Mouse (Mus musculus) hindbrain, postnatal 0 days (tissue): Measurements from ENCODE around the gene Mipep. TPM values are rescaled to one million over a fixed set of nuclear protein-coding genes. Genes with fewer than 3 reads are reported as not detected.

Experiments used
- ATAC-seq: fragments of 200-750 bp; cut with Nextera tagmentation; 2 replicates; pipeline ENCODE4 v1.8.0; 2017; ENCODE audit warnings: mild to moderate bottlenecking, moderate TSS enrichment, moderate library complexity
- DNase-seq: peaks from one replicate; pipeline ENCODE4 v3.0.0-alpha.2; 2015; ENCODE audit warnings: low spot score
- H3K27ac ChIP-seq: fragments of 300-500 bp; sonication (generic); 2 replicates; pipeline ENCODE4 v1.5.1; 2014; ENCODE audit warnings: mild to moderate bottlenecking
- H3K27me3 ChIP-seq: fragments of 300-500 bp; sonication (generic); 2 replicates; pipeline ENCODE4 v1.6.1; 2014; ENCODE audit warnings: low read length, mixed read lengths; ENCODE audit not compliant: insufficient read depth
- H3K36me3 ChIP-seq: fragments of 300-500 bp; sonication (generic); 2 replicates; pipeline ENCODE4 v1.6.1; 2014; ENCODE audit warnings: low read length, mixed read lengths; ENCODE audit not compliant: insufficient read depth
- H3K4me1 ChIP-seq: fragments of 300-500 bp; sonication (generic); 2 replicates; pipeline ENCODE4 v1.6.1; 2014; ENCODE audit warnings: antibody characterized with exemption, low read length, mixed read lengths; ENCODE audit not compliant: insufficient read depth
- H3K4me2 ChIP-seq: fragments of 300-500 bp; sonication (generic); 2 replicates; pipeline ENCODE4 v1.6.1; 2014; ENCODE audit warnings: low read depth, mild to moderate bottlenecking, low read length, moderate library complexity, mixed read lengths
- H3K4me3 ChIP-seq: fragments of 300-500 bp; sonication (generic); 2 replicates; pipeline ENCODE4 v1.5.1; 2014; ENCODE audit warnings: low read length
- H3K9ac ChIP-seq: fragments of 300-500 bp; sonication (generic); replicated peaks from 2 replicates; pipeline ENCODE4 v1.6.1; 2014; ENCODE audit warnings: mild to moderate bottlenecking, low read length, moderate library complexity, mixed read lengths
- H3K9me3 ChIP-seq: fragments of 300-500 bp; sonication (generic); 2 replicates; pipeline ENCODE4 v1.6.1; 2016; ENCODE audit warnings: low read length, mixed read lengths
- CTCF ChIP-seq: IDR thresholded peaks from 2 replicates; pipeline ENCODE4 v1.5.1; 2016; ENCODE audit warnings: antibody characterized with exemption, control low read depth, low read depth
- WGBS: fragments of 180-500 bp; shearing (Covaris S2); extraction: QIAGEN DNeasy Blood & Tissue Kit; methylation state at CpG from one replicate; pipeline ENCODE4 v1.1.7; 2014; 5-methylcytosine and 5-hydroxymethylcytosine counted together
- polyA plus RNA-seq: library from polyadenylated mRNA; unstranded; fragments of >200 nt; fragmentation: Nextera tagmentation; extraction: Ambion mirVana; gene quantifications from 2 replicates; pipeline ENCODE4 v1.2.1, GENCODE M21; 2015
- total RNA-seq: library from RNA; depleted of rRNA; stranded (reverse); fragments of >200 nt; gene quantifications from 2 replicates; pipeline ENCODE4 v1.2.3, GENCODE M21; 2014

Mipep gene
- total and polyA plus RNA-seq, 2 experiments from 2014 or later = 17.5 to 31.7 TPM

DNA sequence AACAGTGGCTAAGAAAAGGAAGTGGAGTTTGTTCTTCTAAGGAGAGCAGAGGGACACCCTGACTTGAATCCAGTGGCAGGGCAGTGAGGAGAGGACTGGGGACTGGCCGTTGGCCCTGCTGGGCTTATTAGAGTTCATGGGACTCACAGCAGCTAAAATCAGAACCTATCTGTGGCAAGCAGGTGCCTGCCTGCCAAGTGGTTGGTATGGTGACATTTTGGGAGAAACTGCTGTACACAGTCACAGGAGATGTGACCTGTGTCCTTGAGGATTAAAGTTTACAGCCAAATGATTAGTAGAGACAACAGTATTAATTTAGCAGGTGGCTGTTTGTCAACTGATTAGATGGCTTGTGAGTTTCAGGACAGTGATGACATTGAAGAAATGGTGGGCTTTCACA lies 21.5 kb downstream of the Mipep start:
- no peaks in the 10 kb centered on the region for H3K4me1 ChIP-seq
- ATAC-seq = no peak
- TF ChIP-seq CTCF = no peak

DNA sequence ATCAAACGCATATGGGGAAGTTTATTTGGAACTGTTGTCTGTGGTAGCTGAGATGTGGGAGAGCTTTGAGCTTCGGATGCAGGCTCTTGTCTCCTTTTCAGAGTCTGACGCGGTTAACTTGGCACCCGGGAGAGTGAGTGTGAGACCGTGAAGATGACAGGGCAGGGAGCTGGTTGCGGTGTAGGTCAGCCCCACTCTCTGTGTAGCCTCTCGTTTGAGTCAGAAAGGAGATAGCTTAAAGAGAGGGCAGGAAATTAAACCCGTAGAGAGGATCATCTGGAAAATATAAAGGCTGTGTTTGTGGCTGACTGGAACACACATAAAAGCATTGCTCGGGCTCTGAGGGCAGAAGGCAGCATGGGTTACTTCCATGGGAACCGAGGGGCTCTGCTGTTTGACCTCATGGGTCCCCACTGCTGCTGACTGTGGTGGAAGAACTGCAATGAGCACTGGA lies 22.5 kb downstream of the Mipep start:
- DNase-seq (no peak), ATAC-seq (no peak)
- Histone ChIP-seq H3K27me3 (no peaks in the 10 kb centered on the region), H3K4me1 (no peaks in the 10 kb centered on the region), H3K4me2 (no peak overlapping the region), H3K9me3 (no peaks in the 10 kb centered on the region), H3K27ac (no peak overlapping the region), H3K9ac (no peak overlapping the region), H3K4me3 (no peak overlapping the region), H3K36me3 (peaks cover 5% of the 10 kb centered on the region; the same call in 1 of the 2 replicates)
- no peak for TF ChIP-seq CTCF
- 55% methylated on average over 11 of the region's 11 CpGs for WGBS

More for the DNA sequence above, 21.5 kb downstream of the Mipep start:
- no peak for DNase-seq
- Histone ChIP-seq H3K9ac (no peak overlapping the region), H3K9me3 (no peaks in the 10 kb centered on the region), H3K27me3 (no peaks in the 10 kb centered on the region), H3K36me3 (peaks cover 12% of the 10 kb centered on the region; the same call in 1 of the 2 replicates), H3K4me3 (no peak overlapping the region), H3K27ac (no peak overlapping the region), H3K4me2 (no peak overlapping the region)
- 80% methylated on average over 1 of the region's 1 CpGs for WGBS

DNA sequence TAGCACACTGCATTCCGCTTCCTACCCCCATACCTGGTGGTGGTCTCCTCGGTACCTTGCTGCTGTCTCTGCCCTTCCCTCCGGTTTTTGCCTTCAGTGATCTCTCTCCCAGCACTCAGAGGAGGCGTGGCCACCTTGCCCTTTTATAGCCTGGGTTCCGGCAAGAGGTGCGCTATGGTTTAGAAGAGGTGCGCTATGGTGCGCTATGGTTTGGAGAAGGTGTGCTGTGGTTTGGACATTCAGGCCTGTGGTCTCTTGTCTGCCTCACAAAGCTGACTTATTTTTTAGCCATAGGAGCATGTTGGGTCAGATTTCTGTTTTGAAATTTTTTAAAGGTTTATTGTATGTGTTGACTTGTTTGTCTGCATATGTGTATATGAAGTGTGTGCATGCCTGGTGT lies 25.5 kb downstream of the Mipep start:
- WGBS = 91% methylated on average over 8 of the region's 8 CpGs
- no peak overlapping the region for H3K4me2 ChIP-seq
- no peak overlapping the region for H3K9ac ChIP-seq
- H3K27ac ChIP-seq = no peak overlapping the region
- no peak for TF ChIP-seq CTCF
- no peaks in the 10 kb centered on the region for H3K4me1 ChIP-seq
- DNase-seq (no peak), ATAC-seq (no peak)
- H3K27me3 ChIP-seq = no peaks in the 10 kb centered on the region
- H3K36me3 ChIP-seq = no peaks in the 10 kb centered on the region
- H3K4me3 ChIP-seq = no peak overlapping the region
- H3K9me3 ChIP-seq = no peaks in the 10 kb centered on the region

DNA sequence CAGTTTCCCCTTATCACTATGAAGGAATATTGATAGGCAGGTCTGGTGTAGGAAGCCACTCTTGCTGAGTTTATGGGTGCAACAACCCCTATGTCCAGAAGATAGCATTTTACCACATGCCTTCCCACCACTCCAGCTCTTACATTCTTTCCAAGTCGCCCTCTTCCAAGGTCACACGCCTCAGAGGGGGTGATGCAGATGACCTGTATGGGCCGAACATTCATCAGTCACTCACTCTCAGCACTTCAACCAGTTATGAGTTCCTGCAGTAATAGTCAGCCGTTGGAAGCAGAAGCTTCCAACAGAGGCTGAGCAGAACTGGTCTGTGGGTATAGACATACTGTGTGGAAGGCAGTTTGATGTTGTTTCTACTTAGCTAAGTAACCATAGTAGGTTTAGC lies 27.2 kb downstream of the Mipep start:
- Histone ChIP-seq H3K36me3 (no peaks in the 10 kb centered on the region; the same call in 1 of the 2 replicates), H3K4me1 (no peaks in the 10 kb centered on the region), H3K4me2 (no peak overlapping the region), H3K9ac (no peak overlapping the region), H3K27ac (no peak overlapping the region), H3K27me3 (no peaks in the 10 kb centered on the region), H3K4me3 (no peak overlapping the region), H3K9me3 (no peaks in the 10 kb centered on the region)
- WGBS = 95% methylated on average over 4 of the region's 4 CpGs
- ATAC-seq (no peak), DNase-seq (no peak)
- no peak for TF ChIP-seq CTCF

DNA sequence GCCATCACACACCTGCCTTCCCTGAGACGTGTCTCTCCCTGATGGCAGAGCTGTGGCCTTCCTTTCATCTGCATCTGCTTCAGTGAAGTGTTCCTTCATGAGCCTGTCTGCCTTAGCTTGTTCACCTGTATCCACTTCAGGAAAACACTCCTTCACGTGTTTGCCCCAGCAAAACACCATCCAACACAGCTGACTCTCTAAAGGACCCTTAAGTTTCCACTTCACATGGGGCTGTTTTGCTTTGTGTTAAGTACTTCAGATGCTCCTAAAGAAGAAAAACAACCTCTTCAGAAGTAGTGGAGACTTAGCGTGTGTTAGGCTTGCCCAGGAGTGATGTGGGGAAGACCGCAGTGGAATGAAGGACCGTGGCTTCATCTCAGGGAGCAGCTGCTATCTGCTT lies 30.7 kb downstream of the Mipep start:
- TF ChIP-seq CTCF = no peak
- 92% methylated on average over 5 of the region's 5 CpGs for WGBS
- Histone ChIP-seq H3K9ac (no peak overlapping the region), H3K27me3 (no peaks in the 10 kb centered on the region), H3K36me3 (no peaks in the 10 kb centered on the region; the same call in 1 of the 2 replicates), H3K4me3 (no peak overlapping the region), H3K4me2 (no peak overlapping the region), H3K27ac (no peak overlapping the region), H3K9me3 (no peaks in the 10 kb centered on the region), H3K4me1 (no peaks in the 10 kb centered on the region)
- ATAC-seq (no peak), DNase-seq (no peak)

DNA sequence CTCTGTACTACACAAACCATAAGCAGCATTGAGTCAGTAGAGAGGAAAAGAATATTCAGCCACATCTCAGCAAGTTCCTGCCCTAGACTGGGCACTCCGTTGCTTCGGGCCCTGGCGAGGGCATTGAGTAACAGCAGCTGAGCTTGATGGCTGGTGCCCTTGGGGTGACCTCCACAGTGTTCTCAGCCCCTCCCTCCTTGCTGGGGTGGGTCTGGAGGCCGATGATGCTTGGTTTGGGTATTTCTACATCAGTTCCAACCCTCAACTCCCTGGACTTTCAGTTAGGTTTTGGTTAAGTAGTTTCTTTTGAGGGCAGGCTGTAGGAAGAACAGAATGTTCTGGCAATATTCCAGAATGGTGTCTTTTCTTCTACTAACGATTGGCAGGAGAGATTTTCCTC lies 33.7 kb downstream of the Mipep start:
- no peak for TF ChIP-seq CTCF
- 63% methylated on average over 5 of the region's 5 CpGs for WGBS
- H3K4me1 ChIP-seq = no peaks in the 10 kb centered on the region

DNA sequence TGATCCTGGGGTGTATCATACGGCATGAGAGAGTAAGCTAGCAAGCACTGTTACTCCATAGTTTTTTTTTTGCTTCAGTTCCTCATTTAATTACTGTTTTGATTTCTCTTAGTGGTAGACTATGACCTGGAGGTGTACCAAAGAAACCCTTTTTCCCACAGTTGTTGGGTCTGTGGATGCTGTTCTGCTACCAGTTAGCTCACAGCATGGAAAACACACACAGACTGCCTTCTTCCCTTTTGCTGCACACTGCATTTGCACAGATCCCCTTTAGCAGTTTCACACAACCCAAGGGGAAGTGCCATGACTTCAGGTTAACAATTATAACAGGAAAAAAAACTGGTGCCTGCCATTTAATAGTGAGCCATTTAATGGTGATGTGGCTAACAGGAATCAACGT lies 45.7 kb downstream of the Mipep start:
- ATAC-seq = no peak
- no peaks in the 10 kb centered on the region for H3K4me1 ChIP-seq
- H3K4me2 ChIP-seq = no peak overlapping the region
- H3K9me3 ChIP-seq = peaks cover 3% of the 10 kb centered on the region; the same call in 1 of the 2 replicates
- H3K9ac ChIP-seq = no peak overlapping the region
- 91% methylated on average over 2 of the region's 2 CpGs for WGBS
- DNase-seq = no peak
- H3K27ac ChIP-seq = no peak overlapping the region
- H3K27me3 ChIP-seq = no peaks in the 10 kb centered on the region
- H3K36me3 ChIP-seq = peaks cover 17% of the 10 kb centered on the region; the same call in 1 of the 2 replicates
- H3K4me3 ChIP-seq = no peak overlapping the region
- TF ChIP-seq CTCF = no peak

More for the DNA sequence above, 33.7 kb downstream of the Mipep start:
- Histone ChIP-seq H3K9me3 (no peaks in the 10 kb centered on the region), H3K4me3 (no peak overlapping the region), H3K4me2 (no peak overlapping the region), H3K36me3 (no peaks in the 10 kb centered on the region; the same call in 1 of the 2 replicates), H3K27me3 (no peaks in the 10 kb centered on the region), H3K9ac (no peak overlapping the region), H3K27ac (no peak overlapping the region)
- DNase-seq (no peak), ATAC-seq (no peak)
